Mouse (Mus musculus) layer of hippocampus, adult 9-11 months (tissue): ENCODE data around the gene Ssu2.

Experiments
- DNase-seq: peaks from one replicate; pipeline ENCODE4 v3.0.0; 2022

The Ssu2 gene

DNA sequence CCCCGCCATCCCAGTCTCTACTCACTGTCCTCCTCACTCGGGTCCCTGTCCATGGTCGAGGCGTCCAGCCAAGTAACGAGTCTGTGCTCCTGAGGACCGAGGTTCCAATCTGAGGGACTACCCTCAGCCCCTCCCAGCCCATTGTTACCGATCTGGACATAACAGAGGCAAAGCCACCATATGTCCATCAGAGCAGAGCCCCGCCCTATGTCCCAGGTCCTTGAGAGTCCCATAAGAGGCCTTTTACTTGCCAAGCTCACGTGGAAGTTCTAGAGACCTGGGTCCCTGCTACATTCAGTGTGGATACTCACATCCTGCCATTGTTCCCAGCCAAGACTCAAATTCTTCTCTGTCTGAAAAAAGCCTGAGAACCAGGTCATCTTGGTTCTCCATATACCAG lies at the start of gene Ssu2:
Gene Ssu2, minus strand, starts transcription at position 77 of the 400 bp plus-strand sequence.
- DNase-seq = no peak

DNA sequence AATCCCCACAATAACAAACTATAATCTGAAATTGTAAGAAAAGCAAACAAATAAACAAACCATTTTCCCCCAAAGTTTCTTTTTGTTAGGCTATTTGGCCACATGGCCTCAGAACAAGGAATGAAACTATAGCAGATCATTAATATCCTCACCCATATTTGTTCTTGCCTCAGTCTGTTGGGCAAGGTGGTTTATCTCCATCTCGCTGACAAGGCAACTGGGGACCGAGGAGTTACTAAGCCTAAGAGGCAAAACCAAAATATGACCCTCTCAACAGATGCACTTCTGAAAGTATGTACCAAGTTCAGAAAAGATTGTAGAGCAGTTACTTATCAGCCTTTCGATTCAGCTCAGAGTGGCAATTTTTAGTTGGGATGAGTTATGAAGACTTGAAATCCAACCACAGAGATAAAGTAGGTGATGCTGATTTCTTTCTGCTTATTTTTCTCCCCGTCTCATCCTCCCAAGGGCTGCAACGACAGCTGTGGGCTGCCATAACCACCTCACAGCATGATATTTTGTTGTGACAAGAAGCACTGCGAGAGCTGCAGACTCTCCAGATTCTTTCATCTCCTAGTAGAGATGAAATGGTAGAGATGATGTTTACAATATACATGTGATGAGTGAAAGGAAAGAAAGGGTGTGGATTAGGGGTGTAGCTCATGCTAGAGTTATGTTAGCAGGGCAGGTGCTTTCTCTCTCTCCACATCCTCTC lies 38.4 kb upstream of the Ssu2 start:
- DNase-seq = no peak

DNA sequence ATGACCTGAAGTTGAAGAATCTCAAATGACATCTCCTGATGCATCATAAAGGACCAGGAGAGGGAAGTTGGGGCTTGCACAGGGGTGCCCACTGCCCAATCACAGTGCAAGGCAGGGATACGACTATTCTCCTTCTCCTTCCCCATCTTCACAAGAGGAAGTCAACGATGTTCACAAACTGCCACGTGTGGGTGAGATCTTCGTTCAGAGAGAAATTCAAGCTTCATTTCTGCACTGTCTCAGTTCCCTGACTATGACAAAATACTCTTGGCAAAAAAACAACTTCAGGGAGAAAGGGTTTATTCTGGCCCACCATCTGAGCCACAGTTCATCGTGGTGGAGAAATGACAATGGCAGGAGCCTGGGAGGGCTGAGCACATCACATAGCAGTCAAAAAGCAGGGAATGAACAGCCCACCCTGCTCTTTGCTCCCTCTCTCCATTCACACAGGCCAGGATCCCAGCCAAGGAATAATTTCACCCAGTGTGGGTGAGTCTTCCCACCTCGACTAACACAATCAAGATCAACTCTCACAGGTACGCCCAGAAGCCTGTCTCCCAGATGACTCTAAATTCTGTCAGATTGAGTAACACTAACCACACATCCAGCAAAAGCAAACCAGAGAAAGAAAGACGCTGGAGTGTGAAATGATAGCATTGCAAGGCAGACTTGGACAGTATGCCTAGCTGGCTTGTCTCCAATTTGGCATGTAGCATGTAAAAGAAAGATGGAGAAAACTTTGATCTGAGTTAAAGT lies 36.1 kb upstream of the Ssu2 start:
- no peak for DNase-seq

DNA sequence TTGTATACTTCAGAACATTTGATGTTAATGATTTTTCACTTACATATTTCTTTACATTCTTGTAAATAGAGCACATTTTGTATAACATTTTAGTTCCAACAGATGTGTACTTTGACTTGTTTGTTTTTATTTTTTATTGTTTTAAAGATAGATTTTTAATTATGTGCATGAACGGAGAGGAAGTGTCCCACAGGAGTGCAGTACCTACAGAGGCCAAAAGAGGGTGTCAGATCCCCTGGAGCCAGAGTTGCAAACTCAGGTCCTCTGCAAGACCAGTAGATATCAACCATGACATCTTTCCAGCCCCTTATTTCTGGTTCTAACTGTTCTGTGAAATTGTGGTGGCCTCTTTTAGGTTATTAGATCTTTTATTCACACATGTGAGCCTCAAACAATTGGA lies 33.1 kb upstream of the Ssu2 start:
- no peak for DNase-seq

DNA sequence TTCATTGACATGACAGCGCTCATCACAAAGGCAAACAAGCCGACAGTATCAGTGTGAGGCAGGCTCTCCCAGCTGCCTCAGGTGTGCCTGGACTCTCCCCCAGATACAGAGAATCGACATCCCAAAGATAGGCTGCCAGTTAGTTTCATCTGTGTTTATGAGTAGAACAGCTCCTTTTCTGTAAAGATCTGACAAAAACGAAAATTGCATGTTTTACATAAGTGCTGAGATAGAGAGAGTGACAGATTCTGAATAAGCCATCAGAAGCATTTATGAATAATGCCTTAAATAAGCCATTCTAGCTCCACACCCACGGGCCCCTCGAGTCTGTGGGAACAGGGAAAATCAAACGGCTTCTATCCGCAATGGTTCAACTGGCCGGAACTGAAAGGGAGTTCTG lies 31.5 kb upstream of the Ssu2 start:
- no peak for DNase-seq

DNA sequence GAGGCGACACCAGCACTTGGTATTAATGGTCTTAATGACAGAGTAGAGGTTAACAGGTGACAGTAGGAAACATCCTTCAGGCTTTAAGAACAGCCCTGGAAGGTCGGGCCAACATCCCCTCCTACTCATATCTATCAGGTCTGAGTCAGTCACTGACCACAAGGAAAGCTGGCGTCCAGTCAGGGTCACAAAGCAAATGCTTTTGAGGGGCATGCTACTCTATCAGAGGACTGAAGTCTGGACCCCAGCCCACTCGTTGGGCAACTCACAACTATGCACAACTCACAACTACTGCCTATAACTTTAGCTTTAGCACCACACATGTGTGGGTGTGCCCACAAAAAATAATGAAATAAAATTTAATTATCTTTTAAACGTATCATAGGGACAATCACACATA lies 16.3 kb upstream of the Ssu2 start:
- DNase-seq = no peak

DNA sequence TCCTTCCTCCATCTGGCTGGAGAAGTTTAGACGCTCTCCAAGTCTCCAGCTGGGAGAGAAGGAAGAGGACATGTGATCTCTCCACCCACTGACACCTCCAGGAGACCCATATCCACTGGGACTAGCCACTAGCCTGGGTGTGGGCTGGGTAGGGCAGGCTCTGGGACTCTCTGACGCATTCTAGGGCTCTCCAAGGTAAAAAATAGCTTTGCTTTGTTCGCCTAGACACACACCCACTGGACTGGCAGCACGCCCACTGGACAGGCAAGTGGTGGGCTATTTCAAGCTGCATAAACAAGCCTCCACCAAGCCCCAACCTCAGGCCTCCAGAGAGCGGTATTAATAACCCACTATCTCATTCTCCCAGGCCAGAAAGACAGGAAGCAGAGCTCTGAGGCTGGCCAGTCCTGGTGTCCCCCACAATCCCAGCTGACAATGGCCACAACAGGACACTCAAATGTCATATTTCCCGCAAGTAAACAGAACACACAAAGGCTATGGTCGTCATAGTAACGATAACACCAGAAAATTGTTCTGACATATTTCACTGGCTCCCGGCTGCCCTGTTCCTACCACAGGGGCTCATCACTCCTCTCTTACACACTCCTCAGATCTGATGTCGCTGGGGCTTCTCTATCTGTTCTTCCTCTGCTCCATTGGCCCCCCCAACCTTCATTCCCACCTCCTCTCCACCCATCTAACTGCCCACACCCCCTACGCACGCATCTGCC lies 14.3 kb upstream of the Ssu2 start:
- DNase-seq = peak; percentile 55

DNA sequence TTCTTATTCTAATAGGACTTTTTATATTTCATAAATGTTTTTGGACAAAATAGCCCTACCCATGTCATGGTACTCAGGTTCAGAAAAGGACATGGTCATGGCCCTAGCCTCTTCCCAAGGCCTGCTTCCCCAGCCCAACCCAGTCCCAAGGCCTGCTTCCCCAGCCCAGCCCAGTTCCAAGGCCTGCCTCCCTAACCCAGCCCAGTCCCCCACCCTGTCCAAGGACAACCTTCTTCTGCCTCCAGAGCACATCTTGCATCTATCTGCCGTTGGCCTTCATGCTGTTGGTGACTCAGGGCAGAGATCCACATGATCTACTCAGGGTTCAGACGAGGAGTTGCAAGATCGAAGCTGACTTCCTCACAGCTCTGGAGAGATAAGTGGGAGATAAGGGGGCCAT lies 9.5 kb upstream of the Ssu2 start:
- DNase-seq = no peak

DNA sequence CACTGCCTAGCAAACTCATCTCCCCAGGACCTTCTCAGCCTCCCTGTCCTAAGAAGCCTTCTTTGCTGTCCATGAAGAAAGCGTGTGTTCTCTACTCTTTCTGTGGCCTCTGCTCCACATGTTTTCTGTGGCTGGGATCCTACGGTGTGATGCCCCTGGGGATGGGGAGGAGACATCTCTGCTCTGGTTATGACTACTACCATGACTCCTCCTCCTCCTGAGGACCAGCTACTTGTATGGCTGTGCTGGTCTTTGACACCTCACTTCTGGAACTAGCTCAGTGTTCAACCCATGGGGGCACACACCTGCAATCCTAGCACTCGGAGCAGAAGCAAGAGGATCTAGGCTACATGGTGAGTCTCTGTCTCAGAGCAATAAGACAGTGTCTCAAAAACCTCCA lies 8.5 kb upstream of the Ssu2 start:
- no peak for DNase-seq

DNA sequence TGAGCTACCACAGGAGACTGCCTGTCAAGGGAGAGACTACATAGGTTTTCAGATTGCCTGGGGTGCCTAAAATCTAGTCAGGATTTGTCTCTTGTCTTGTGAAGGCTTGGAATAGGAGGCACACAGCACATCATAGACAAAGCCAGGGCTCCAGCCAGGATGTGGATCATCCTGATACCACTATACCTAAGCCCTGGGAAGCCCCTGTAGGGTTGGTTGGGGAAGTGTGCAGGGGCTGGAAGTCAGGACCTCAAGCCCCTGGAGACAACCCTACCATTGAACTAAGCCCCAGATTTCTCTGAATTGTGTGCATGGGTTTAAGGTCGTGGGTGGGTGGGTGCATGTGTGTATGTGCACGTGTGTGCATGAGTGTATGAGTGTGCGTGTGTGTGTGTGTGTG lies 562 bp upstream of the Ssu2 start:
- no peak for DNase-seq

DNA sequence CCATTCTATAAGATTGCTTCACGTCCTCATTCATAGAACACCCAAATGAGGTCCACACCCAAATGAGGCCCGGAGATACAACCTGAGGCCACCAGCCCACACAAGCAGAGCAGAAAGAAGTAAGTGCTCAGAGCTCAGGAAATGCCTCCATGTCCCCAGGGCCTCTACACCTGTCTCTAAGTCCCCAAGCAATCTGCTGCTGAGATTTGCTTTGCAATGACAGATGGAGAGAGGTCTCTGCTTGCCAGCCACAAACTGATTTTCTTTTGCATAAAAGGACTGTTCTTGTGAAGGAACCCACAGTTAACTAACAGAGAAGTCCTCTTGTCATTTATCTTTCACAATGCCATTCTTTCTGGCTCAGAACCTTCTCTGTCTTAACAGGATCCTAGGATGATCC lies 1.6 kb downstream of the Ssu2 start:
- peak; percentile 32 for DNase-seq

DNA sequence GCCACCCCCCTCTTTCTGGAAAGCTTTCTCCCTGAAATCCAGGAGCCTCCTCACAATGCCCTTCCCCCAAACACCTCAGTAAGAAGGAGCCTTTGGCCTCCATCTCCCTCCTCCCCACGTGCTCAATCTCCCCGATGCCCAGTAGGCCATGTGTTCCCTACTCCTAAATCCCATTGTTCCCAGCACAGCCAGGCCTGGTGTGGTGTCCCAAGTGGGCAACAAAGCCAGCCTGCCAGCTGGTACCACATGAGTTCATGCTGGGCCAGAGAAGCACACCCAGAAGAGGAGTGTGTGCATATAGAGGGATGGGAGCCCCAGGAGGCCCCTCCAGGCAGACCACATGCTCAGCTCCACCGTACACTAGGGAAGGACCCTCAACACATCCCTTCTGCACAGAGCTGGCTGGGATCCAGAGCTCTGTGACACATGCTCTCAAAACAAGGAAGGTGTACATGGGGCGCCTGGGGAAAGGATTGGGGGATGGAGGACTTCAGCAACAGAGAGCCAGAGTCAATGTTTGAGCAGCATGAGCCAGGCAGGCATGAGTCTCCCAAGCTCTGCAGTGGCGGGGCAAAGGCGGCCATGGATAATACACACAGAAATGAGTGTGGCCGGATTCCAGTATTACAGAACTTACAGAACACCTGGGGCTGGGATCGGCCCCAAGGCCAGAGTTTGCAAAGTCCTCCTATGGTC lies 4.7 kb downstream of the Ssu2 start:
- DNase-seq = no peak

DNA sequence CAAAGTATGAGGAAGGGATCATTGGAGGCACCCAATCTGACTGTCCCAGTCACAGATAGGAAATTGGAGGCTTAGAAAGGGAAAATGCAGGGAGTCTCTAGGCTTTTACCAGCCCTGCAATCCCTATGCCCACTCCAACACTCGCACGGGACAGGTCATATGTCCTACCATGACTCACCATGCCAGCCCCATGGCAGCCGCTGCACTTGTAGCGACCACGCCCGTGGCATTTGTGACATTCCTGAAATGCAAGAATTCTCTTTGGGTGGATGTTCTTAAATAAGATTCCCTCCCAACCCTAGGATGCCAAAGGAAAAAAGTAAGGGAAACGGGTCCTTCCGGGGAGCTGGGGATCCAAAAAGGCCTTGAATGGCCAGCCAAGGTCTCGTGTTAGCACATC lies 8.8 kb downstream of the Ssu2 start:
- DNase-seq = no peak

DNA sequence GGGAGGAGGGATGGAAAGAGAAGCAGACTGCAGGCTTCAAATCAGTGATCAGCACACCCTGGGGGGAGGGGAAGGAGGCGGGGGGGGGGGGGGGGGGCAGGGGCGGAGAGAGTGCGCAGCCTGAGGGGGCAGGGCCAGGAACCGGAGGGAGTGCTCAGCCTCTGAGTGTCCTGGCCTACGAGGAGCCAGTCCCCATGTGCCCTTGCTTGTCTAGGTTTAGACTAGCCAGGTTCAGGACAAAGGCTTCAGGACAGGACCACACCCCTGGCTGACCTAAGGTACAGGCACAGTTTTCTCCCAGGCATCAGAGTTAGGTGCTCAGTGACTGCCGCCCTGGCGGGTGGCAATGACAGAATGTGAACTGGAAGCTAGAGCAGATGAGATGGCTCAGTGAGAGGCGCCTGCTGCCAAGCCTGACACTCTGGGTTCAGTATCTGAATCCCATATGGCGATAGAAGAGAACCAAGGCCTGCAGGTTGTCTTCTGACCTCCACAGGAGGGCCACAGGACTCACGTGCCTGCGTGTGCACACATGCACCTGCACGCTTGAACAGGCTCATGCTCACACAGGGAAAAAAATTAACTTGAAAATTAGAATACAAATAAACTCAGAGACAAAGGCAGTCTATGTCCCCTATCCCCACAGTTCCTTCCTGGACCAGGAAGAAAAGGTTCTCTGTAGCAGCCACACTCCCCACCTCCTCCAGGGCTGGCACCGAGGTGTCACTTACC lies 12.0 kb downstream of the Ssu2 start:
- no peak for DNase-seq

DNA sequence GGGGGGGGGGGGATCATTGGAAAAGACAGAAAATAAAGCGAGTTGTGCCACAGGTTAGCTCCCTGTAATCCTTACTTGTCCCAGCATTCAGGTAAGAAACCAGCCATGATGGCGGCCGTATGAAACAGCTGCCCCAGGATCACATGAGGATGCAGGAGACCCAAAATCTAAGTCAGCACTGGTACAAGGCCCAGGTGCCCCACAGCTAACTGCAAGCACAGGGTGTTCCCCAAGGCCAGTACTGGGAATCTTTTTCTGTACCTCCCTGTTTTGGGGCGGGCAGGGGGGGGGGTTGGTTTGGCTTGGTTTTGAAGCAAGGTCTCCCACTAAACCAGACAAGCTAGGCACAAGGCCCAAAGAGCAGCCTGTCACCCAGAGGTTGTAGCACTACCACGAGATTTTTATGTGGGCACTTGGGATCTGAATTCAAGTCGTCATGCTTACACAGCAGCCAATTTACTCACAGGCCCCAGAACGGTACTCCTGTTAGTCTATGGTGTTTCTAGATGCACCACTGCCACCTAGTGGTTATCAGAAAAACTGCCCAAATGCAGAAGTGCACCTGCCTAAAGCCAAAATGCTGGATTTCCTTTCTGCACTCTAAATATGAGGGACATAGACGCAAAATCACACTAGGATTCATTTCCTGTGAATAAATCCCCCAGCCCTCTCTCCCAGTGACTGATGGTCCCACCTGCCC lies 13.8 kb downstream of the Ssu2 start:
- DNase-seq = no peak

DNA sequence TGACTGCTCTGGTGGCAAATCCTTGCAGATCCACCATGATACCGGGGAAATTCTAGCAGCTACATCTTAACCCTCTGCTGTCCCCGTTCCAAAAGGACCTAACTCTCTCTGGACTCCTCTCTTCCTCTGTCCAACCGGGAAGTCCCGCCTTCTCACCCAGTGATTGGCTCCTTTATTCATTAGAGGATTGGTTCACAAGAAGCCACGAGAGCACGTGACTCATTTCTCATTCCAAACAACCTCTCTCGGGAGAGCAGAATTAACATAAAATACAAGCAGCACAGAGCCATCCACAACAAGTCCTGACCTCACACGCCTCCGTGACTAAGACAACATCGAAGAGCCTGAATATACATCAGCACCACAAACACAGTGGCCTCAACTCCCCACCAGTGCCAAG lies 22.5 kb downstream of the Ssu2 start:
- no peak for DNase-seq

DNA sequence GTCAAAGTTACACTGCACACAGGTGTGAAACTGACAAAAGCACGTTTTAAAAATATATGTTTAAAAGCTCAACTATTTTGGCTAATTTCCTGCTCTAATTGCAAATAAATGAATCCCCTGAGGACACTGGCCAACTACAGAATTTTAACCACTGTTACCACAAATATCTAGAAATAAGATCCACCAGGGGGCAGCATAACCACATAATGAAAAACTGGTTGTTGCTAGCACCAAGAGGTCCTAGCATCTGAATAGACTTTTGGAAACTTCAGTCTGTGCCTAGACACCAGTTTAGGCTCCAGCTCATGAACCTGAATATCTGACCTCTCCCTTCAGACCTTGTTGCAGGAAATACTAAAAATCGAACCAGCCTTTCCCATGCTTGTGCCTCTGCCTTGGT lies 23.2 kb downstream of the Ssu2 start:
- DNase-seq = no peak

DNA sequence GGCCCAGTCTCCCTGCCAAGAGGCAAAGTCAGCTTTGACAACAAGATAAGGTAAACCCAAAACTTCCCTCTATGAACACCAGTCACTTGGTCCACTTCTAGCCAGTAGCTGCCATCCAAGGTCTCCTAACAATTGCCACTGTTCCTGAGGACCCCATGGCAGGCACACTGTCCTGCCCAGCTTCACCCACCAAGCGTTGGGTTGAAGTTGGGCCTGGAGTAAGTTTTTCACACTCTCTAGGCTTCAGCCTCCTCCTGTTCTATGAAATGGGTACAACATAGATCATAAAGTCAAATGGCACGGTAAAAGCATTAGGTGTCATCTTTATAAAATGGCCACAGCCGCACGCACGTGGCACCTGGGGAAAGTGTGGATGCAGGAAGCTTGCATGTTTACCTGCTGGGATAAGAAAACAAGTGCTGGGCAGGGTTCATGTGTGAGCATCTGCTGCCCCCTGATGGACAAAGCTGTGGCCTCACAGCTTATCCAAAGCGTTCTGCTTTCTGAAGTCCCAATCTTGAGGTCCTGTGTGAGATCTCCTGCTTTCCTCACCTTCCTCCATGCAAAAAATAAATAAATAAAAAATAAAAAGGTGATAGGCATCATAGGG lies 25.4 kb downstream of the Ssu2 start:
- DNase-seq = peak; percentile 60

DNA sequence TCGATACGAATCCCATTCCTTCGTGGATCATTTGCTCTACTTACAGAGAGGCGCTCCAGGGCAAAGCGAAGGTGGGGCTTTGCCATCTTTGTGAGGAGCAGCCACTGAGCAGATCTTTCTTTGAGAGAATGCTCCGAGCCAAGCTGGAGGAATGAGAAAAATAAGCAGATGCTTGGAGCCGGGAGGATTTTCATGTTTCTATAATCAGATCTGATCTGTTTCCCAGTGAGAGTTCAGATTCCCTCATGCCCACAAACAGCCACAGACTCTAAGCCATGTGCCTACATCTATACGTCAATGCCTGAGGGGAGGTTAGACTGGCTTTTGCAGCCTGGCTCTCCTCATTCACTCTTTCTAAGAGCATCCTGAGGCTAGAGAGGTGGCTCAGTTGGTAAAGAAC lies 27.1 kb downstream of the Ssu2 start:
- DNase-seq = peak; percentile 51

DNA sequence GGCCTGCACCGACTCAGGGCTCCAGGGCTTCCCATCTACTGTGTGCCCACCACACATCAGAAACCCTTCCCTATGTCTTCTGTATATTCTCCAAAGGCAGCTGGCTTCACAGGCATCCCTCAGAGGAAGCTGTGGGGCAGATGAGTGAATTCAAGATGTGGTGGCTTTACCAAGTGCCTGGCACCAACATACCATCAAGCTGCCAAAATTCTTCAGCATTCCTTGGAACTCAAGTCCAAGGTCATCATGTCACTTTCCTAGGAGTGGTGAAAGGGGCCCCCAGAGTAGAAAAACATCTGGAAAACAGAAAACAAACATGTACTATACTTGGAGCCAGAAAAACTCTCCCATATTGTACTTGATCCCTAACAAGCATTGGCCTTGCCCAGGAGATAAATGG lies 28.5 kb downstream of the Ssu2 start:
- no peak for DNase-seq

DNA sequence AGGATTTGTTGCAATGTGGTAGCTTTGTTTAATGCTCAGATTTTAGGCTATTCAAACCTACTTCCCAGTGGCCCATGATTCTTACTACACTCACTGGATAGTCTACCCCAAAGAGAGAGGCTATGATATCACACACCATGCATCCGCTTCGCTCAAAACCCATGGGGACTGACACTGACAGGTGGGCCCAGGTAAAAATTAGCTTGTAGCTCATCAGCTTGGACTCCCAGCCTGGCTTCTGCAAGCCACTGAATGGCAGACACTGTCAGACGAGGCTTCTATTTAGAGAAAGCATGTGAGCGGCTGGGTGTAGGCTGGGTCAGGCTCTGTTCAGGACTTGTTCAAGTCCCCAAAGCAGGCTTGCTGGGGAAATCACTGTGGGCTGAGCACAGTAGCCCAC lies 37.4 kb downstream of the Ssu2 start:
- no peak for DNase-seq

DNA sequence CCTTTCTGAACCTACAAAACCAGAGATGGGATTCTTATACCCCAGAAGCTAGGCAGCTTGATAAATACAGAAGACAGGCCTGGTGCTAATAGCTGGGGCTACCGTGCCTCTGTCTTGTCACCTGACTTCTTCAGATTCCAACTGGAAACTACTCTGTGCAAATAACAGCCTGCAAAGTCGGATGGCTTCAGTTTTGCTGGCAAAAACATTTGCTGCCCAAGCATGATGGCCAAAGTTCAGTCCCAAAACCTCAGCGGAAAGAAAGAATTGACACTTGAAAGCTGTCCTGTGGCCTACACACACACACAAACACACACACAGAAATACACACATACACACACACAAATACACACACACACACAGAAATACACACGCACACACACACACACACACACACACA lies 48.8 kb downstream of the Ssu2 start:
- DNase-seq = no peak
